8 mouse cellular contexts compared by ENCODE assay signal in genomic region chr6:31563235-31564181, GRCm38 (mm10). TPM values are rescaled to one million over a fixed set of nuclear protein-coding genes. Genes with fewer than 3 reads are reported as not detected.
DNase-seq lines count a peak whose midpoint lies in the region; ATAC-seq and TF ChIP-seq lines count a peak whose summit lies in the region.

Podxl (minus strand) TSS chr6:31563981.

- H3K4me1 ChIP-seq in intestine, postnatal 0 days (replicated peaks; ENCODE audit: control insufficient read depth, insufficient read depth, low read length), result 0 out of 2 replicates have a peak, but pooled peaks cover 2% of the 10 kb centered on the region
- H3K4me1 ChIP-seq in limb, embryonic 12.5 days (replicated peaks), result peaks cover 36% of the 10 kb centered on the region; the same call in 1 of the 2 replicates
- peaks cover 66% of the 10 kb centered on the region for H3K4me1 ChIP-seq in midbrain, embryonic 13.5 days (replicated peaks)

- peak within 1 kb of the TSS; percentile 50 for H3K9ac ChIP-seq in intestine, postnatal 0 days (ENCODE audit: low read depth, low read length)
- peak within 1 kb of the TSS; percentile 61 for H3K9ac ChIP-seq in limb, embryonic 12.5 days (replicated peaks)
- H3K9ac ChIP-seq in midbrain, embryonic 13.5 days (replicated peaks), result peak within 1 kb of the TSS; percentile 92

- H3K4me2 ChIP-seq in intestine, postnatal 0 days (replicated peaks; ENCODE audit: low read depth), result peak within 1 kb of the TSS; percentile 85
- peak within 1 kb of the TSS; percentile 92 for H3K4me2 ChIP-seq in limb, embryonic 12.5 days
- H3K4me2 ChIP-seq in midbrain, embryonic 13.5 days (replicated peaks), result peak within 1 kb of the TSS; percentile 86

- WGBS in intestine, postnatal 0 days, result under 1% methylated on average over 69 of the region's 91 CpGs
- WGBS in limb, embryonic 12.5 days, result under 1% methylated on average over 87 of the region's 91 CpGs
- WGBS in midbrain, embryonic 13.5 days, result under 1% methylated on average over 71 of the region's 91 CpGs

- no peaks in the 10 kb centered on the region for H3K36me3 ChIP-seq in intestine, postnatal 0 days (ENCODE audit: control insufficient read depth, insufficient read depth)
- H3K36me3 ChIP-seq in limb, embryonic 12.5 days, result no peaks in the 10 kb centered on the region
- H3K36me3 ChIP-seq in midbrain, embryonic 13.5 days, result no peaks in the 10 kb centered on the region

- no peaks in the 10 kb centered on the region for H3K9me3 ChIP-seq in intestine, postnatal 0 days (ENCODE audit: control insufficient read depth)
- no peaks in the 10 kb centered on the region for H3K9me3 ChIP-seq in limb, embryonic 12.5 days
- no peaks in the 10 kb centered on the region for H3K9me3 ChIP-seq in midbrain, embryonic 13.5 days

- H3K27ac ChIP-seq in intestine, postnatal 0 days (ENCODE audit: low read depth, low read length), result peak within 1 kb of the TSS; percentile 5; the same call in 1 of the 2 replicates
- H3K27ac ChIP-seq in limb, embryonic 12.5 days, result no peak within 1 kb of the TSS
- peak within 1 kb of the TSS; percentile 71 for H3K27ac ChIP-seq in midbrain, embryonic 13.5 days

- TF ChIP-seq CTCF in intestine, postnatal 0 days (IDR thresholded peaks at IDR 0.05; ENCODE audit: low read depth), result no peak

- peak; percentile 62 for ATAC-seq in intestine, postnatal 0 days
- ATAC-seq in limb, embryonic 12.5 days (ENCODE audit: insufficient number of reproducible peaks, insufficient read depth, low FRiP score, low TSS enrichment, low read depth), result peak; percentile 84
- ATAC-seq in midbrain, embryonic 13.5 days, result peak; percentile 94

- DNase-seq in adrenal gland, adult 18-20 months (ENCODE audit: low spot score in 2 of 2), result peak; percentile 80
- DNase-seq in embryo, embryonic 10 days (ENCODE audit: low spot score), result peak; percentile 88
- DNase-seq in heart, adult 11 months, result peak; percentile 99
- peak; percentile 27 for DNase-seq in spleen, adult 12 weeks (ENCODE audit: low spot score)
- no peak for DNase-seq in c-Kit-positive CD71-positive TER-119-positive erythroid progenitor cells, embryonic 14.5 days (ENCODE audit: low spot score)

- H3K27me3 ChIP-seq in intestine, postnatal 0 days (replicated peaks; ENCODE audit: control insufficient read depth, insufficient read depth, low read length), result no peaks in the 10 kb centered on the region; the same call in 1 of the 2 replicates
- H3K27me3 ChIP-seq in limb, embryonic 12.5 days, result peaks cover 92% of the 10 kb centered on the region
- H3K27me3 ChIP-seq in midbrain, embryonic 13.5 days, result peaks cover 14% of the 10 kb centered on the region

- peak within 1 kb of the TSS; percentile 62 for H3K4me3 ChIP-seq in intestine, postnatal 0 days (ENCODE audit: low read depth, low read length)
- H3K4me3 ChIP-seq in limb, embryonic 12.5 days (replicated peaks), result peak within 1 kb of the TSS; percentile 64
- H3K4me3 ChIP-seq in midbrain, embryonic 13.5 days (replicated peaks), result peak within 1 kb of the TSS; percentile 86

RNA-seq across cellular contexts. Expression of gene Podxl, which starts in this region (rescaled TPM):
- total RNA-seq in adrenal gland, adult 18-20 months (2021), result 10 to 100 TPM; 45.0 to 50.0 TPM
- 27.9 and 29.0 TPM in 2 replicates for polyA plus RNA-seq in intestine, postnatal 0 days (2015; fragmentation: Nextera tagmentation; extraction: Ambion mirVana)
- 5.8 and 7.3 TPM in 2 replicates for polyA plus RNA-seq in limb, embryonic 12.5 days (2016; fragmentation: Nextera tagmentation; extraction: Ambion mirVana)
- polyA plus RNA-seq in midbrain, embryonic 13.5 days (2015; fragmentation: Nextera tagmentation; extraction: Ambion mirVana), result 12.3 and 14.1 TPM in 2 replicates
